Mouse (Mus musculus) kidney, adult 11 months (tissue): ENCODE results near the gene Fkbp6.
A peak's percentile ranks its signal among the peaks of the same experiment; 100 is the strongest.
"Not testable (repeated sequence)": the region's sequence is repeated elsewhere in the genome, so short reads cannot be mapped to it uniquely, and the experiment has no call there.

ENCODE experiments used
- DNase-seq: peaks from one replicate; pipeline ENCODE4 v3.0.0; 2022

Gene Fkbp6

GRCm38 (mm10) chr5:135349862-135350261, at the start of gene Fkbp6:
Fkbp6 (minus strand) TSS chr5:135350044.
- no peak for DNase-seq

DNA sequence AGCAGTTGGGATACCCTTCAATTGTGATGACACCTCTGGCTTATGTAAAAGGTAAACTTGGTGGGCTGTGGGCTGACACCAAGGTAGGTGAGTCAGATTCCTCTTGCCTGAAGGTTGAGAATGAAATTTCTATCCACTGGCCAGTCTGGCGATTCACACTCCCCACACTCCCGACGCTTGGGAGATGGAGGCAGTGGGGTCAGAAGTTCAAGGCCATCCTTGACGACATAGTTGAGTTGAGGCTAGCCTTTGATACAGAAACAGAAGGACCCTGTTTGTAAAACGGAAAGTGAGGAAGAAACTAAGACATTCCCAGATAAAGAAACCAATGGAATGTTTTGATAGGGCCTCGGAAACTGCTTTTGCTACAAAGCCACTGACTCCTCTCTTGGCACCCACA, 49.5 kb upstream of the Fkbp6 start:
- DNase-seq = no peak

GRCm38 (mm10) chr5:135395826-135396225, 46.0 kb upstream of the Fkbp6 start:
- DNase-seq = no peak

GRCm38 (mm10) chr5:135394004-135394823, 44.4 kb upstream of the Fkbp6 start, which contains the start of gene Pom121:
Pom121 (minus strand) TSS chr5:135394546.
- DNase-seq = peak; percentile 82

DNA sequence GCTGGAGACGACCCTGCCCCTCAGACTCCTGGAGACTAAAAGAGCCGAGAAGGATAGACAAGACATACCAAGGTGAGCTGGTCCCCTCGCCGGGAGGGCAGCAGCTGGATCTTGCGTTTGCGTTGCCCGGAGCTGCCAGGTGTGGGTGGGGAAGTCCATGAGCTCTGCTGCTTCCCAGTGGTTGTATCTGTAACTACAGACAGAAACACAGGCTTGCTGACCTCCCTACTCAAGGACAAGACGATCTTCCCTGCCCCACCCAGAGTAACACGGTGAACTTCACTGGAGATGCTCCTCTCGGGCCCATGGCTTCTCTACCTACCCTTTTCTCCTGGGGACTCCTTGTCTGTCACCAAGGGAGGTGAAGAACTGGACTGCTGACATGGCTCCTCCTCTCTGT, 33.9 kb upstream of the Fkbp6 start:
- DNase-seq = no peak

DNA sequence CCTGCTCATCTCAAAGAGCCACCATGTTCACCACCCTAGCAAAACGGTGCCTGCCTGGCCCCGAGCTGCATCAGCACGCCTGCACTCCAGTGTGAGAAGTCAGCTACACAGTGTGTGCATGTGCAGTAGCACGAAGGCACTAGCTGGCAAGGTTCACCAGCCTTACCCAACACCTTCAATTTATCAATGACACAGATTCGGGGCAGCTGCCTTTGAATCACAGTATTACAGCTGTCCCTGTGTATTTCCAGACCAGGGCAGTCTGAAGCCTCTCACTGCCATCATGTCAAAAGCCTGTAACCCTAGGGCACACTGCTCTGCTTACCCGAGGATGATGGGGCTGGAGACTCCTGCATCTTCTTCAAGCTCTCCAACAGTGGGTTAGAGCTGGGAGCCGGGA, 32.9 kb upstream of the Fkbp6 start:
- DNase-seq = no peak

DNA sequence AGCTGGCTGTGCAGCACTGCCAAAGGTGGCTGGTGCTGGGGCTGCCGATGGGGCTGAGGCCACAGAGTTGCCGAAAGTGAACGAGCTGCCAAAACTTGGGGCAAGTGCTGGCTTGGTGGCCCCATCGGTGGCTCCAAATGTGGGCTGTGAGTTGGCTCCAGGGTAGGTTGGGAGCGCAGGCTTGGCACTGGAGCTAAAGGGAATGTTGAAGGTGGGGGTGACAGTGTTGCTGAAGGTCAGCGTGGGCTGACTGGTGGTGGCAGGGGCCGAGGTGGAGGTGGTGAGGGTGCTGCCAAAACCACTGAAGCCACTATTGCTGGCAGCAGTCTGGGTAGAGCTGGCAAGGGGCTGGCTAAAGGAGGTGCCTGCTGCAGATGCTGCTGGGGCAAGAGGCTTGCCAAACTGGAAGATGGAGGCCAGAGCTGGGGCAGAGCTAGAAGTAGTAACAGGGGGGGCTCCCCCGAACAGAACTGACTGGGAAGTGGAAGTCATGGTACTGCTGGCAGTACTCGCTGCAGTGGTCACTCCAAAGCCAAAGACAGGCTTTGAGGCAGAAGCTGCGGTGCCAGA, 31.6 kb upstream of the Fkbp6 start:
- DNase-seq = no peak

- DNase-seq = no peak
Measured at GRCm38 (mm10) chr5:135380681-135381080, 30.8 kb upstream of the Fkbp6 start.

GRCm38 (mm10) chr5:135376341-135376740, 26.5 kb upstream of the Fkbp6 start:
- DNase-seq = no peak

GRCm38 (mm10) chr5:135375167-135375566, 25.3 kb upstream of the Fkbp6 start:
- DNase-seq = no peak

GRCm38 (mm10) chr5:135373601-135374000, 23.8 kb upstream of the Fkbp6 start:
- no peak for DNase-seq

GRCm38 (mm10) chr5:135371195-135371594, 21.4 kb upstream of the Fkbp6 start:
- no peak for DNase-seq

GRCm38 (mm10) chr5:135369787-135370654, 20.2 kb upstream of the Fkbp6 start, which contains the start of gene Nsun5:
Nsun5 (plus strand) TSS chr5:135369953.
- peak; percentile 89 for DNase-seq

GRCm38 (mm10) chr5:135369196-135369595, 19.4 kb upstream of the Fkbp6 start:
- not testable (repeated sequence) for DNase-seq

DNA sequence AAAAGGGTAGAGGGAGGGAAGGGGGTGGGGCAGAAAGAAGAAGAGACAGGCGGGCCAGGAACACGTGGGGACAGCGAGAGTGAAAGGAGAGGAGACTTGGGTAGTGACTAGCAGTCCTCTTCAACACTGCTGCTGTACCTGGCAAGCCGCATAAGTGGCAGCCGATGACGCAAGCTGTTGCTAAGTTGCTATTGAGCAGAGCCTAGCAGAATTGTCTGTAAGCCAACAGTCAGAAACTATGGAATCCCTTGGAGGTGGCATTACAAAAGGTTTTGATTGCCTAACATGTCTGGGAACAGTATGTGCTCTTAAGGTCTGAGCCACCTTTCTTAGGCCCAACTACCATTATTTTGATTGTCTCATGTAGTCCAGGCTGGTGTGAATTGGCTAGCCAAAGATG, 18.5 kb upstream of the Fkbp6 start:
- no peak for DNase-seq

DNA sequence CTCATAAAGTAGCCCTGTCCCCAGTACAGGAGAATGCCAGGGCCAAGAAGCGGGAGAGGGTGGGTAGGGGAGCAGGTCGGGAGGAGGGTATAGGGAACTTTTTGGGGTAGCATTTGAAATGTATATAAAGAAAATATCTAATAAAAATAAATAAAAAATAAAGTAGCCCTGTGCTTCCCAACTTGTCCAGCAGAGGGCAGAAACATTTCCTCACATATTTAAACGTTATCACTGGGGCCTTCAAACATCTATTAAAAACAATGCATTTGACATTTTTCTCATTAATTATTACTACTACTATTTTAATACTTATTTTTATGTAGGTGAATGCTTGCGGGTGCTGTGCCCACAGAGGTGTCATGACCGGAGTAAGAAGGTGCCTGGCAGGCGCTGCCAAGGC, 18.0 kb upstream of the Fkbp6 start:
- DNase-seq = no peak

GRCm38 (mm10) chr5:135363540-135363939, 13.7 kb upstream of the Fkbp6 start:
- DNase-seq = no peak

DNA sequence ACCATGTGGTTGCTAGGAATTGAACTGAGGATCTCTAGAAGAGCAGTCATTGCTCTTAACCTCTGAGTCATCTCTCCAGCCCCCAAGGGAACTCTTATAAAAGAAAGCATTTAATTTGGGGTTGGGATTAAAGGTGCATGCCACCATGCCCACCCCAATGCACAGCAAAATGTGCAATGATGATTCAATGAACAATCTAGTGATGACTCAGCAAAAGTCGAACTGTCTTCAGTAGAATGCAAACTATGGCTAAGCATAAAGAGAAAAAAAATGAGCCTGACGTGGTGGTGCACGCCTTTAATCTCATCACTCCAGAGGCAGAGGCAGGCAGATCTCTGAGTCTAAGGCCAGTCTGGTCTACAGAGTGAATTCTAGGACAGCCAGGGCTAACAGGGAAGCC, 12.7 kb upstream of the Fkbp6 start:
- no peak for DNase-seq

DNA sequence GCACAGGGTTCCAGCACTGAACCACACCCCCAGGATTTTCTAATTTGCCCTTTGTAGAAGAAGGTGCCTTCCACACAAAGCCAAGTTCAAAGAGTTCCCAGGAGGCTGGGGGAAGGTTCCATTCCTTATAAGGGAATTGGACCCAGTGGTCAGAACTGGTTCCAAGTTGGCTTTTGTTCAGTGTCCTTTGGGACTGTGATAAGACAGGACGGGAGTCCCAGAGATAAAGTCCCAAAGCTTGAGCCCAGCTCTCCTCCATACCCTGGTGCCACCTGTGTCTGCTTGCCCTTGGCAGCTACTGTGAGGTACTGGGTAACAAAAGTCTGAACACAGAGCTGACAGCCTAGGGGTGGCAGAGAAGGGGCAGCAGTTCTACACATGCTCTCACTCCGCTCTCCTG, 9.9 kb upstream of the Fkbp6 start:
- DNase-seq = no peak

DNA sequence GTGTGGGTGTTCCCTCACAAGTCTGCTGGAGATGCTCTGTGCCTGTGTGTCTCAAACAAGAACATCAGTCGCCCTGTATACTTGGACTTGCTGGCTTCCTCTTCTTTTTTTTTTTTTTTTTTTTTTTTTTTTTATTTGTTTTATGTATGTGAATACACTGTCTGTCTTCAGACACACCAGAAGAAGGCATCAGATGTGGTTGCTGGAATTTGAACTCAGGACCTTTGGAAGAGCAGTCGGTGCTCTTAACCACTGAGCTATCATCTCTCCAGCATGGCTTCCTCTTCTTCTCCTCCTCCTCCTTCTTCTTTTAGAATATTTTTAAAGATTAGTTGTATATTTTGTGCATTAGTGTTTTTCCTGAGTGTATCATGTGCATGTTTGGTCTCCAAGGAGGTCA, 7.7 kb upstream of the Fkbp6 start:
- no peak for DNase-seq

GRCm38 (mm10) chr5:135356090-135356489, 6.2 kb upstream of the Fkbp6 start:
- DNase-seq = no peak

GRCm38 (mm10) chr5:135353564-135353963, 3.7 kb upstream of the Fkbp6 start:
- no peak for DNase-seq

DNA sequence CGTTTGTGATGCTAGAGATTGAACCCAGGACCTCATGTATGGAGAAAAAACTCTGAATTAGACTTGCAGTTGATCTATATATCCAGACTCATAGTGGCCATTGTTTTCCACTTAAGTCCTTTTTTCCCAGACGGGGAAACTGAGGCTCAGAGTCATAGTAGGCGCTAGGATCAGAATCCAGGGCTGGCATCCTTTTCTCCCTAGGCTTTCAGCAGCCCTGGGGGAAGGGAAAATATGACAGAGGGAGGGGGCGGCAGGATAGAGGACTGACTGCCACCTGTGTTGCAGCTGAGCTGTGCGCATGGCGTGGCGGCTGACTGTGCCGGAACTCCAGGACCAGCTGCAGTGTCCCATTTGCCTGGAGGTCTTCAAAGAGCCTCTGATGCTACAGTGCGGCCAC, 3.2 kb upstream of the Fkbp6 start, which contains the start of gene Trim50:
Gene Trim50, plus strand, starts transcription at position 301 of the 400 bp plus-strand sequence.
- no peak for DNase-seq
